Mouse (Mus musculus): ENCODE measurements around the gene Pde6c.

Gene Pde6c

DNA sequence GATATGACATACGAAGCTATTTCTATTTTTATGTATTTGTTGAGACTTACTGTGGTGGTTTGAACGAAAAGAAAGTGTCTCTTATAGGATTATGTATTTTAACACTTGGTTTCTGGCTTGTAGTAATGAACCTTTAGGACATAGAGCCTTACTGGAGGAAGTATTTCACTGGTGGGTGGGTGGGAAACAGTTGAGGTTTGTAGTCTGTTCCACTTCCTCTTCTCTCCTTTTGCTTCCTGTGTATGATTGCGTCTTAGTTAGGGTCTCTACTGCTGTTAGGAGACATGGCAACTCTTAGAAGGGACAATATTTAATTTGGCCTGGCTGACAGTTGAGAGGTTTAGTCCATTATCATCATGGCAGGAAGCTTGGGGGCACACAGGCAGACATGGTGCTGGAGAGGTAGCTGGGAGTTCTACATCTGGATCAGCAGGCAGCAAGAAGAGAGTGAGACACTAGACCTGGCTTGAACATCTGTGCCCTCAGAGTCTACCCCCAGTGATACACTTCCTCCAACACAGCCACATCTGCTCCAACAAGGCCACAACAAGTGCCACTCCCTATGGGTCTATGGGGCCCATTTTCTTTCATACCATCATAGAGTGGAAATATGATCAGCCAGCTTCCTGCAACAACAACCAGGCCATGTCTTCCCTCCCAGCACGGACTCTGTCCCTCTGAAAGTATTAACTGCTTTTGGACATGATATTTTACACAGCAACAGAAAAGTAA, 11.1 kb downstream of the Pde6c start:
- DNase-seq (ENCODE audit: low spot score) = no peak

DNA sequence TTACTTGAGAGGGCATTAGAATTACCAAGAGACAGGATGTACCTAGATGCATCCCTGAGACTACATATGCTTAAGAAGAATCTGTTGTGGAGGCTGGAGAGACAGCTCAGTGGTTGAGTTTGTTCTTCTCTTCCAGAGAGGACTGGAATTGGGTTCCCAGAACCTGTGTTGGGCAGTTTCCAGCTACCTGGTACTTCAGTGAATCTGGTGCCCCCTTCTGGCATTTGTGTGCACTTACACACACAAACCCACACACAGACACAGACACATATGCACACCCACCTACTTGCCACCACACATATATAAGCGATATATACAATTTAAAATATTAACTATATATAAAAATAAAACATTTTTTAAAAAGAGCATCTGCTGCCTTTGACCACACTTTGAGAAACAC, 23.7 kb downstream of the Pde6c start:
- DNase-seq (ENCODE audit: low spot score) = no peak

GRCm38 (mm10) chr19:38161648-38162354, 29.2 kb downstream of the Pde6c start:
- no peak for DNase-seq (ENCODE audit: low spot score)

DNA sequence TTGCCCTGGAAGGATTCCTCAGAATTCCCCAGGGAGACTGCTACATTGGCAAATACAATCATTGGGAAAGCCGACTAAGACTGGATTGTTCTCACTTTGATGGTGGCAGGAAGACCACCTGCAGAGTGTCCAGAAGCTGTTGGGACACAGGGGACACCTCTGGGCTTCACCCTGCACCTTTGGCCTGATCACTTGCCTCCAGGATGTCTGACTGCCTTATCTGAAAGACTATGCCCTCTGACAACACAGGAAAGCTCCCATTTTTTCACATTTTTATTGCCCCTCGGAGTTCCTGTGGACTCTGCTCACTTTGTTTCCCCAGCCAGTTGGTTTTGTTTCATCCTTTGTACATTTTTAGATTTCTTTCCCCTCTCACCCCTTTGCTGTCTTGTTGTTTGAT, 32.1 kb downstream of the Pde6c start:
- no peak for DNase-seq (ENCODE audit: low spot score)

DNA sequence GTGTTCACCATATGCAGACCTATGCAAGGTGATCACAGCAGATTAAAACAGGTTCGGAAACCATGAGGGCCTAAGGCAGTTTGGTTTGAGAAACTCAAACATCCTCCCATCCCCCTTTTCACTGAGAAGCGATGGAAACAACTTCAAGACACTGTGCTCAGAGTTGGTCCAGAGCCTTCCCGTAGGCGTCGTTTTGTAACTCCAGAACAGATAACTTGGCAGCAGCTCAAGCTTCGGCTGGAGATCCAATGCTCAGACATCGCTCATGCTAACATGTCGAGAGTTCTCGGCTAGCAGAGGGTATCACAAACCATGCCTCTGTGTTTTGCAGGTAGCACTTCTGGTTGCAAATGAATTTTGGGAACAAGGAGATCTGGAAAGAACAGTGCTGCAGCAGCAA, 47.1 kb downstream of the Pde6c start:
- no peak for DNase-seq (ENCODE audit: low spot score)

DNA sequence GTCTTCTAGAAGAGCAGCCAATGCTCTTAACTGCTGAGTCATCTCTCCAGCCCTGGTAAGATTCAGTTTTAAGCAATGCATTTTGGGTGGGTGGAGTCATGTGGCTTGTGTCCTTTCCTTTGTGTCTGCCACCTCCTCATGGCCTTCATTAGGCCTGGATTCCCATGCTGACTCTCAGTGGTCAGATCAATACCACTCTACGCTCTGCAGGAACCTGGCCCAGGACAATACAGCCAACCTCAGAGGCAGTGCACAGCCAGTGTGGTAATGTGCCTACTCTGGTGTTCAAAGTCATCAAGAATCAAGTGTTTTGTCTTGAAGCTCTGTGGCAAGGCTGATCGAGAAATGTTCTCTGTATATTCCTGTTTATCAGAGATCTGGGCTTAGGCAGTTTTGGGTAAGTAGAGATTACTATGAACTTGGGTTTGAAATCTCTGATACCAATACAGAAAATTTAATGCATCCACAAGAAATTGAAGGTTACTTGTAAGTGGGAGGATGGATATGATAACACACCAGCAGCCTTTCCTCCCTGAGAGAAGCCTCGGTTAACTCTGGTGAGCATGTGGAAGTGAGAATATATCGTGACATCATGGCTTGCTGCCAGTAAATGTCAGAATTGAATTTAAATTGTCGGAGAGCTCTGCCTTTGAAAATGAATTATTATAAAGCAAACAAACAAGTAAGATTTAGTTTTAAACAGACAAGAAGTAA, 54.2 kb downstream of the Pde6c start:
- DNase-seq (ENCODE audit: low spot score) = no peak

DNA sequence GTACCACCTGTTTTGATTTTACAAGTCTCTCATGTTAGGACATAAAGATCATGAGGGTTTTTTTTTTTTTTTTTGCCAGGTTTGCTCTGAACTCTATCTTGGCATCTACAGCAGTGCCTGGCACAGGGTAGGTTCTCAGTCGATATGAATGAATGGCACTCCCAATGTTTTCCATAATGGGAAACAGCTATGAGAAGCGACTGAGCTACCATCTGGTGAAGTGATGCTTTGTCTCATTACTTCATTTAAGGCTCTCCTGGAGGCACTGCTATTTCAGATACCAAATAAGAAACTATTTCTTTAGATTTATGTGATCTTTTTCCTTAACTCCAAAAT, 54.7 kb downstream of the Pde6c start:
- DNase-seq (ENCODE audit: low spot score) = no peak

- DNase-seq (ENCODE audit: low spot score) = no peak
These were observed 58.0 kb downstream of the Pde6c start for GRCm38 (mm10) chr19:38190606-38191005.

DNA sequence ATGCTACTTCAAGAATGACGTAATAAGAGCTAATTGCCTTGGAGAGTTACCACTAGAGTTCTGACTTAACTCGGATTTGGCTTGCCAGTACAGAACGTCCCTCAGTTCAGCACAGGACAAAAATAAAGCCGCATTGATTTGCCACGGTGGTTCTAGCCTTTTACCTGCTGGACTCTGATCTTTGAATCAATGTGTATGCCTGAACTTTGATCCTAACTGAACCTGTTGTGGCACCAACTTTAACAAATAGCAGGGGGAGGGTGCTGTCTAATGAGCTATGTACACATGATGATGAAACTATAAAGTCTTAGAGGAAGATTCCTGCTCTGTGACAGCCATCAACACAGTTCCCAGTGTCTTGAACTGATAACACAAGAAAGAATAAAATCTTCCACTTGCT, 58.9 kb downstream of the Pde6c start:
- no peak for DNase-seq (ENCODE audit: low spot score)

- no peak for DNase-seq (ENCODE audit: low spot score)
These were observed 62.7 kb downstream of the Pde6c start for GRCm38 (mm10) chr19:38195245-38195644.

GRCm38 (mm10) chr19:38198731-38199130, 66.2 kb downstream of the Pde6c start:
- no peak for DNase-seq (ENCODE audit: low spot score)

DNA sequence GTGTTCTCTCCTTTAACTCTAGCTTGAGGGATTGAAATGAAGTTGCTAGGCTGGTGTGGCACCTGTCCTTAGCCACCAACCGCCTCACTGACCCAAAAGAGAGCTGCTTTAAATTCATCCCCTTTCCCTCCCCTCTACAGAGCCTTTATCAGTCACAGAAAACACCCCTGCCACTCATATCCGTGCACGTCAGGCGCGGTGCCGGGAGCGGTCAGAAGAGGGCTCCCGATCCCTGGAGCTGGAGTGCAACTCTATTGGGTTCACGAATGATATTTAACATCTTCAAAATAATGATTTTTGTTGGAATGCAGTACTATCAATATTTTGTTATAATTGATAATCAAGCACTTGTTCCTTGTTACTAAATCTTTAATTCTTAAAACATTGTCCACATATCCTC, 74.1 kb downstream of the Pde6c start:
- no peak for DNase-seq (ENCODE audit: low spot score)

GRCm38 (mm10) chr19:38217696-38218095, 85.1 kb downstream of the Pde6c start:
- DNase-seq (ENCODE audit: low spot score) = no peak

GRCm38 (mm10) chr19:38223356-38223904, 90.8 kb downstream of the Pde6c start:
- no peak for DNase-seq (ENCODE audit: low spot score)

DNA sequence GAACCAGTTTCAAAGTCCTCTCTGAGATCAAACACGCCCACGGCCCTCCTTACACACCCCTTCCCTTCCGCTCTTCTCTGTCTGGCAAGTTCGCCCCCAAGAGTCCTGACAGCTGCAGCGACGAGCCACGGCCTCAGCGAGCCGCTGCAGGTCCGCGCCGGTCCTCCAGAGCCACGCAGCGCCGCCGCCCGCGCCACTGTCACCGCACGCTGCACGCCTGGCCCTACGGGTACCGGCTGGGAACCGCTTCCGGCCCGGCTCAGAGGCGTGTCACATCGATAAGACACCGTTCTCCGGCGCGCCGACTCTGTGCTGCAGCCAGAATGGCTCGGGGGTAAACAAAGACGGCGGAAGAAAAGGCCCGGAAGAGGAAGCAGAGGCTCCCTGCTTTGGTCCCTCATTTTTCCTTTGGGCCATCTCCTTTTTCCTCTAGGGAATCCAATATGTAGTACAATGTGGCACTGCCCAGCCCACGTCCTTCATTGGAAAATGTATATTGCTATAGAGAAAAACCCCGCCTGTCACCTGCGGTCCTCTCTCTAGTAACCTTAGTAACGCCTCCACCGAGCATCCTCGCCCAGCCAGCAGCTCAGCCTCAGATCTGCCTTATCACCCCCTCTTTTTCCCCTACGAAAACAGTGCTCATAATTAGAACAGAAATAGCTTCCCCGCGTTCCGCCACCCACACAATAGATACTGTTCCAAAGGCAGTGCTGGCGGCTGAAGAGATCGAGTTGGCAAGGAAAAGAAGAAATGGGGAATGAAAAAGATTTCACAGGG, 91.5 kb downstream of the Pde6c start, which contains the start of gene Fra10ac1:
TSS of gene Fra10ac1 (minus strand) at position 252 of the 780 bp plus-strand sequence.
- peak; percentile 90 for DNase-seq (ENCODE audit: low spot score)

GRCm38 (mm10) chr19:38224685-38225060, 92.1 kb downstream of the Pde6c start:
- DNase-seq (ENCODE audit: low spot score) = no peak

DNA sequence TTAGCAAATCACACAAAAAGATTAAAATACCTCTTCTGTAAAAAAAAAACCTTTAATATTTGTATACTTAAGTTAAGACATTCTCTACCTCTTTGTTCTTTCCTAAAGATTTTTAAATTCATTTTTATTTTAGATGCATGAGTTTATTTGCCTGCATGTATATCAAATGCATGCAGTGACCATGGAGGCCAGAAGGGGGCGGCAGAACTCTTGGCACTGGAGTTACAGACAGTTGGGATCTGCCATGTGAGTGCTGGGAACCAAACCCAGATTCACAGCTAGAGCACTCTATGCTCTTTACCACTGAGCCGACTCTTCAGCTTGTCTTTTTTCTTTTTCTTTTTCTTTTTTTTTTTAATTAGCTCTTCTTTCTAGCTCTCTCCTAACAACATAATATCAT, 96.1 kb downstream of the Pde6c start:
- no peak for DNase-seq (ENCODE audit: low spot score)

DNA sequence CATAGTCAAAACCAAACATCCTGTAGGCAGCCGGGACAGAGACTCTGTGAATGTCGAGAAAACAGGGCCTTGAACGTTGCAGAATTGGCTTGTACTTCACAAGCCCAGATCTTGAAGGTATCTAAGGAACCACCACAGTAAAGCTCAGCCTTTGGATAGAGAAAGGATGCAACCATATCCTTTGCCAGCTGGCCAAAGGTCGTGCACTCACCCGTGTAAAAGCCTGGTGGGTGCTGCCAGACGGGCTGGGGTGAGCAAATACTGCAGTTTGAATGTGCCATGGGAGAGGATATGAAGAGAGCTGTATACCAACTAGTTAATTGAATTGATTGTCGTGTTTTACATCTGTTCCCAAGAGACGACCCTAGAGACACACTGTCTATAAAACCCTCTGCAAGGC, 99.5 kb downstream of the Pde6c start:
- DNase-seq (ENCODE audit: low spot score) = no peak

- no peak for DNase-seq (ENCODE audit: low spot score)
These were observed 99.9 kb downstream of the Pde6c start for GRCm38 (mm10) chr19:38232516-38232915.
